Mouse (Mus musculus) Muller cell, postnatal 12 days (primary cell): Measurements from ENCODE around the gene Brd9.
"Not testable (repeated sequence)": the region's sequence is repeated elsewhere in the genome, so short reads cannot be mapped to it uniquely, and the experiment has no call there.

ENCODE experiments used
- DNase-seq: peaks from one replicate; pipeline ENCODE4 v3.0.0-alpha.2; 2015; ENCODE audit errors: inconsistent ontology term

The Brd9 gene

DNA sequence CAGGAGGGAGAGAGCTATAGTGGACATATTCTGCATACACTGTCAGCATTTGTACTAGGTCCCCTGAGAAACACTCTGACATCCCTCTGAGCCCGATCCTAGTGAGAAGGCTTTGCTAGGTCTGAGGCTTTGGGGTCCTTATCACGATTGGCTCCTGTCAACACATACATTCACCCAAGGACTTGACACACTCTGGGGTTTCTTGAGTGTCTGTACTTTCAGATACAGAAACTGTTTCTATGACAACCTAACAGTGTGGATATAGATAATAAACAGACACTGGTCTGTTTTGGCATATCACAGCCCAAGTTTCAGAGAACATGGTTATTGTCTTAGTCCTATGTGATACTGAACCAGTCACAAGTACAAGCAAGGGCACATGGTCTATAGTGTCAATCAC is 53.1 kb downstream of the Brd9 start:
- DNase-seq = no peak

DNA sequence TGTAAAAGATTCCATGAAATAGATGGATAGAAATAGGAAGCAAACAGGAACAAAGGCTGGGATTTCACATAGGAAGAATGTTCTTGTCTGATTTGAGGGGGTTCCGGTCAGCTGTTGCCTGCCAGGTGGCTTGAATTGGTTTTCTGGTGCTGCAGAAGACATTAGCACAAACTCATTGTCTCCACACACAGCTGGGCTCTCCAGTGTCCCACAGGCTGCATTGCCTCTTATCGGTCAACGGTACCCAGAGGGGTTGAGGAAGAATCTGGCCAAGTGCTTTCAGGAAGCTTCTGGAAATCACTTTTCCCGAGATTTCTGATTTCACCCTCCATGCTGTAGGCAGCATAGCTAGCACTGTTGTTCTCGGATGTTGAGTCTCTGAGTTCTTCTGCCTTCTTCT is 53.7 kb downstream of the Brd9 start:
- DNase-seq = no peak

DNA sequence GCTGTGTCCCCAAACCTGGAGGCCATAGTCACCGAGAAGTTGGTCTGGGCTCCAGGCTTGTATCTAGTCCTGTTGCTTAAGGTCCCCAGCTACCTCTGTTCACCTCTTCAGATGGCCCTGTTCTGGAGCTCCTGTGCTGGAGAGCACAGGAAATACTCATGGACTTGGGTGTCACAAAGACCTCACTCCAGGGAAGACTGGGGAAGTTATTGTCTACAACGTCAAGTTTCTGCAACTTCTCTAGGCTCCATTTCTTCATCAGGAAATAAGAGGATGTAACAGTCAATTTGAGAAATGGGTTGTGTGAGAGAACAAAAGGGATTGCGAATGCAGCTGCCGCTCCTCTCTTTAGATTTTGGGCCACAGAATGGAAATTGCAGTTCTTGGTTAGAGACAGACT is 58.8 kb downstream of the Brd9 start:
- no peak for DNase-seq

DNA sequence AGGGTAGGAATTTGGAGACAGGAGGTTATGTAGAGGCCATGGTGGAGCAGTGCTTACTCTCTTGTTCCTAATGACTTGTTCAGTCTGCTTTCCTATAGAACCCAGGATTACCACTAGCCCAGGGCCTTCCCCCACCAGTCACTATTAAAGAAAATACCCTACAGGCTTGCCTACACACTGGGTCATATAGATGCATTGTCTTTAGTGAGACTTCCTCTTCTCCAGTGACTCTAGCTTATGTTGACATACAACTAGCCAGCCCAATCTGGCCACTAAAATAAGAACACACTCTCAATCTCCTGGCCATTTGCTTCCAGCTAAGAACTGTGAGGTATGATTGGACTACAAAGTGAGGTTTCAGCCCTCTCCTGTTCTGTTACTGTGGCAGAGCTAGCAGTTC is 62.9 kb downstream of the Brd9 start:
- no peak for DNase-seq

DNA sequence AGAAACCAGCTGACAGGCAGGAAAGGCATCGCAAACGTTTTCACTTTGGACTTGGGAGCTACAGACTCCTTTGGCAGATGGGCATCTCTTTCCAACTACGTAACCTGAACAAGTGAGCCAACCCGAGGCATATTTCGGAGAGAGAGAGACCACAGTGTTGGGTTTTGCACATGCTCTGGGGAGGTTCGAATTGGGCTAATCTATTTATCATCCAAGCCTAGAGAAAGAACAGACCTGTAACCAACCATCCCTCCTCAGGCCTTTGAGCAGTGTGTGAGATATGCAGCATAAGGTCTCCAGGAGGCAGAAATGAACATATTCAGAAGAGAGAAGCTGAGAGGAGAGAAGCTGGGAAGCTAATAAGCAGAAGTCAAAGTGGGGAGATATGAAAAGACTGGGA is 63.4 kb downstream of the Brd9 start:
- DNase-seq = no peak

DNA sequence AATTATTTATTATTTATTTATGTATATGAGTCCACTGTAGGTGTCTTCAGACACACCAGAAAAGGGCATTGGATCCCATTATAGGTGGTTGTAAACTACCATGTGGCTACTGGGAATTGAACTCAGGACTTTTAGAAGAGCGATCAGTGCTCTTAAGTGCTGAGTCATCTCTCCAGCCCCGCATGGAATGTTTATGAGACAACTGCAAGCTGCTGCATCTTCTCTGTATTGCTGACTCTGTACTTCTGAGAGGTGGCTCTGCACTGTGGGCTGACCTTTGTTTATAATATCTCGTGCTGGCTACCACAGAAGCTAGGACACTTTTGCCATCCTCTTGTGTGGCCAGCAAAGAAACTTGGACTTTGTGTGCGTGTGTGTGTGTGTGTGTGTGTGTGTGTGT is 63.9 kb downstream of the Brd9 start:
- DNase-seq = no peak

DNA sequence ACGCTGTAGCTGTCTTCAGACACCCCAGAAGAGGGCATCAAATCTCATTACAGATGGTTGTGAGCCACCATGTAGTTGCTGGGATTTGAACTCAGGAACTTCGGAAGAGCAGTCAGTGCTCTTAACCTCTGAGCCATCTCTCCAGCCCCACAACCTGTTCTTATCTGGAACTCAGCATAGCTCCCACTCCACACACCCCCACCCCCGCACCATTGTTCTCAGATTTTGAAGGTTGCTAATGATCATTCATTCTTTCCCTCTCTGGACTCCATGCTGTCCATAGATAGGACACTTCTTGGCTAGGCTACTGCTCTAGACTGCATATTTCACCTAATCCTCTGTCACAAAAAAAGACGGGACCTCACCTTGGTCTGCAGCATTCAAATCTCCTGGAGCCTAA is 69.3 kb downstream of the Brd9 start:
- DNase-seq = not testable (repeated sequence)

DNA sequence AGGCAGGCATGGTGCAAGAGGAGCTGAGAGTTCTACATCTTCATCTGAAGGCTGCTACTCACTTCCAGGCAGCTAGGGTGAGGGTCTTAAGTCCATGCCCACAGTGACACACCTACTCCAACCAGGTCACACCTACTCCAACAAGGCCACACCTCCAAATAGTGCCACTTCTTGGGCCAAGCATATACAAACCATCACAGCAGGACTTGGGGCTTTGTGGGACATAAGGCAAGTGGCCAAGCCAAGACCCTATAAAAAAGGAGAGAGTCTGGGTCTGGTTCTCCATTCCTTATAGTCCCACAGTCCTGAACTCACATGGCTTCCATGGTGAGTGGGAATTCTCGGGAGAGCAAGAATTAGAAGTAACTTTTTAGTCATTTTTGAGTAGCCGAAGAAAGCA is 70.6 kb downstream of the Brd9 start:
- DNase-seq = not testable (repeated sequence)

DNA sequence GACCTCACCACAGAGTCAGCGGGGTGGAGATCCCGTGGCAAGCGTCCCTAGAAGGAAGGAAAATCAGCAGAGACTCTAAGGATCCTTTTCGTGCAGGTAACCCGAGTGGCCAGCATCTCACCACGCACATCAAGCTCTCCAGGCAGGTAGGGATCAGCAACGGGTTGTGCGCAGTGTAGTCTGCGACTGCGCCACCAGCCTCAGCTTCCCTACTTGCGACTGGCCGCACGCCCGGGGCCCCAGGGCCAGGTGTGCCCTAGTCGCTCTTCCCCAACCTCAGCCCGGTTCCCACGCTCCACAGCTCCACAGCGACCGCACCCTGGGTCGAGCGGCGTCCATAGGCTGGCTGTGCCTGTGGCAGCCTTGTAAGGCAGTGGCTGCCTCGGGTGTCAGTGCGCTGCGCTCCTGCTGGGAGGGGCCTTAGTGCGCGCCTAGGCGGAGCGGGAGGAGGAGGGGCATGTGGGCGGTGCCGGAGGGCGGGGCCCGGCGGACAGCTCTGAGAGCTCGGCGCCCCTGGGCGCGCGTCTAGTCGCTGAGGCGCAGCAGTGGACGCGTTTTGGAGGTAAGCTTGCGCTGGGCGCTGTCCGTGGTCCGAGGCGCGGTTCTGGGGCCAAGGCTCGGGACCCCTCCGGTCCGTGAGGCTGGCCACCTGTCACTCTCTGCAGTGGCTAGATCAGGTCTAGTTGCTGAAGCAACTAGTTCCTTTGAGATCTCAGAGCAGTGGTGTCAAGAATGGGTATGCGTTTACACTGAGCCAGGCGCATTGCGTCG is 71.5 kb downstream of the Brd9 start, which contains the start of gene Tppp:
Gene Tppp, plus strand, starts transcription at position 460 of the 771 bp plus-strand sequence.
- DNase-seq = peak; percentile 89

DNA sequence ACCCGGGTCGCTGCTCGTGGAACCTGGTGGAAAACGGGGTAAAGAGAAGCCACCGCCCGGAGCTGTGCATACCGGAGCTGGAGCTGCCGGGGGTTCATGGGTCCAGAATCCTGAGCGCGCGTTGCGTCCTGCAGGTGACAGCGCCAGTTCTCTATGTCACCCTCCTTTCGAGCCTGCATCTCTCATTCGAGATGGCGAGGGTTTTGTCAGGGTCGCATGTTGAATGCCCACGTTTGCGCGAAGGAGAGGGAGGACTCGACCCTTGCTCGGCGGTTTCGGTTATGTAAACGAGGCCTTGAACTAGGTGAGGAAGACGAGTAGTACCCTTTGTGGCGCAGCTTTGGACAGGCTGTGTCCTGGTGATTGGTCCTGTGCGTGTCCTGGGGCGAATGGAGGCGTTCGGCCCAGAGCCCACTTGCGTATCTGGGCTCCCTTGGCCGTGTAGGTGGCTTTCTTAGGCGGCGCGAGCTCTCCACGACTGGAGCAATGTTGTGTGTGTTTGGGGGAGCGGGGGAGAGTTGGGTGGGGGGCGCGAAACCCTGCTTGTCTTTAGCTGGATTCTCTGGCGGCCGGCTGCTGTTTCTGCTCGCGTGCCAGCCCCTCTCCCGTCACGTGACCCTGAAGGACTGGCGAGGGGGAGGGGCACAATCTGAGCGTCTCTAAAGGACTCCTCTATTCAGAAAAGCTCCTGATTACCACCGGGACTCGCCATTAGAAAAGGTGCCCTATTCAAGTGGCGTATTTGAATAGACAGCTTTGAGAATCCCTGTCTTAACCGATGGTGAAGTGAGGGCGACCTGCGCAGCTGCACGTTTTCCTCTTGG is 72.4 kb downstream of the Brd9 start:
- DNase-seq = peak; percentile 45
